Mouse (Mus musculus) small intestine, adult 2 months (tissue): ENCODE results near the gene Bhlha15. TPM values are rescaled to one million over a fixed set of nuclear protein-coding genes. Genes with fewer than 3 reads are reported as not detected.

Source experiments
- H3K27ac ChIP-seq: fragments of 200-500 bp; 2 replicates; pipeline ENCODE4 v1.5.1; 2012; ENCODE audit warnings: low read depth, low read length, control low read depth, inconsistent platforms; ENCODE audit not compliant: insufficient read depth
- H3K27me3 ChIP-seq: fragments of 200-500 bp; 2 replicates; pipeline ENCODE4 v1.6.1; 2012; ENCODE audit warnings: mild to moderate bottlenecking, moderate library complexity, low read length, inconsistent platforms; ENCODE audit not compliant: control insufficient read depth, insufficient read depth
- H3K36me3 ChIP-seq: fragments of 200-500 bp; 2 replicates; pipeline ENCODE4 v1.6.1; 2012; ENCODE audit warnings: mild to moderate bottlenecking, low read length, control low read depth, inconsistent platforms; ENCODE audit not compliant: control insufficient read depth, insufficient read depth
- H3K4me1 ChIP-seq: fragments of 200-500 bp; 2 replicates; pipeline ENCODE4 v1.6.1; 2012; ENCODE audit warnings: low read length, inconsistent platforms, mixed read lengths; ENCODE audit not compliant: control insufficient read depth, insufficient read depth, insufficient read length
- H3K4me3 ChIP-seq: fragments of 200-500 bp; 2 replicates; pipeline ENCODE4 v1.5.1; 2012; ENCODE audit warnings: low read depth, mild to moderate bottlenecking, control low read depth, inconsistent platforms, low read length, moderate library complexity
- CTCF ChIP-seq: fragments of 200-500 bp; IDR thresholded peaks from 2 replicates; pipeline ENCODE4 v1.5.1; 2012; ENCODE audit warnings: low read depth, mild to moderate bottlenecking, control low read depth, inconsistent platforms, low read length, moderate library complexity, mixed read lengths; ENCODE audit not compliant: insufficient replicate concordance, insufficient read length; ENCODE audit errors: extremely low read depth
- POLR2A ChIP-seq: fragments of 200-500 bp; IDR thresholded peaks from 2 replicates; pipeline ENCODE4 v1.6.1; 2012; ENCODE audit warnings: low read depth, mild to moderate bottlenecking, control low read depth, inconsistent platforms, low read length, moderate library complexity
- WGBS: fragments of 180-500 bp; shearing (Covaris S2); methylation state at CpG from one replicate; pipeline ENCODE4 v1.1.7; 2018; 5-methylcytosine and 5-hydroxymethylcytosine counted together
- polyA plus RNA-seq: library from polyadenylated mRNA; depleted of rRNA; stranded (reverse); fragments of >200 nt; gene quantifications from 2 replicates; pipeline ENCODE4 v1.2.3, GENCODE M21; 2012; rRNA removed

Gene Bhlha15
- polyA plus RNA-seq, 1 experiment: 10.9 TPM

DNA sequence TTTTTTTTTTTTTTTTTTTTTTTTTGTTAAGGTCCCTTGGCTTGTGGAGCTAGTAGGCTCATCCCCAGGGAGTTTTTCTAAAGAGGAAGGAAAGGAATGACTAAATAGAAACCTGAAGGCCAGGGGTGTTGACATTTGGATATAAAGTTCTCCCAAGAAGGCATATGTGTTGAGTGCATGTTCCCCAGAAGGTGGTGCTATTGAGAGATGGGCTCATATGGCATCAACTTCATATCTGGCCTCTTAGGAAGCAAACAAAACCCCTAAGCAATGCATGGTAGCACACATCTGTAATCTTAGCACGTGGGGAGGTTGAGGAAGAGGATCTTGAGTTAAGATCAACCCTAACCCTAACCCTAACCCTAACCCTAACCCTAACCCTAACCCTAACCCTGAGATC lies 41.3 kb downstream of the Bhlha15 start:
- H3K27me3 ChIP-seq: no peaks in the 10 kb centered on the region
- H3K27ac ChIP-seq: no peak overlapping the region
- no peaks in the 10 kb centered on the region for H3K36me3 ChIP-seq
- H3K4me3 ChIP-seq: no peak overlapping the region
- no peak for TF ChIP-seq CTCF
- TF ChIP-seq POLR2A: no peak
- H3K4me1 ChIP-seq: no peaks in the 10 kb centered on the region
- 54% methylated on average over 1 of the region's 1 CpGs for WGBS

DNA sequence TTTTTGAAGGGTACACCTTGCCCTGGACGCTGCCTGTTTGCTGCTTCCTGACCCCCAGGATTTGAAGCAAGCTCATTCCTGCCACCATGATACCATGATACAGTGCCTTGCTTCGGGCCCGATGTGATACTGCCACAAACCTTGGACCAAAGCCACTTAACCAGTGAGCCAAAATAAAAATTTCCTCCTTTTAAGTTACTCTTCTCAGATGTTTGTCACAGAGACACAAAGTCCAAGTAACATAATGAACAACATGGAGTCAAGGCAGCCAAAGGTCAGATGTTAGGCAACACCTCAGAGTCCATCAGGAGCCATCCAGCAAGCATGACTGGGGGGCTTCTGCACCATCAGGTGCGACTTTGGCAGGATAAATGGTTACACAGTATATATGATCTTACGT lies 42.4 kb downstream of the Bhlha15 start:
- no peaks in the 10 kb centered on the region for H3K36me3 ChIP-seq
- H3K4me1 ChIP-seq: no peaks in the 10 kb centered on the region
- H3K27me3 ChIP-seq: no peaks in the 10 kb centered on the region
- TF ChIP-seq POLR2A: no peak
- TF ChIP-seq CTCF: no peak
- no peak overlapping the region for H3K27ac ChIP-seq
- H3K4me3 ChIP-seq: no peak overlapping the region
- 74% methylated on average over 5 of the region's 5 CpGs for WGBS

DNA sequence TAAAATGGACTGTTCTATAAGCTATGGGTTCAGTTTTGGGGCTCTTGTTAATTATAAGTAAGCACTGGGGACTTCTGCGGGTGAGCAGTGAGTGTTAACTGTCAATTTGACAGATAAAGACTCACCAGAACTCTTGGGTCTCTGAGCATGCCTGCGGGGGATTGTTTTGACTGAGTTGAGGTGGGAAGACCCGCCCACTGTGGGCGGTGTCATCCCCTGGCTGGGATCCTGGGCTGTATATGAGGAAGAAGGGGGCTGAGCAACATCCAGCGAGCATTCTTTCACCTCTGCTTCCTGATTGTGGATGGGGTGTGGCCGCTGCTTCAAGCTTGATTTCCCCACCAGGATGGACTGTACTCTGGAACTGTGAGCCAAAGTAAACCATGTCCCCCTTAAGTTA lies 44.1 kb downstream of the Bhlha15 start:
- 74% methylated on average over 6 of the region's 6 CpGs for WGBS
- TF ChIP-seq POLR2A (no peak), CTCF (no peak)
- Histone ChIP-seq H3K4me3 (no peak overlapping the region), H3K36me3 (no peaks in the 10 kb centered on the region), H3K27ac (no peak overlapping the region), H3K27me3 (no peaks in the 10 kb centered on the region), H3K4me1 (no peaks in the 10 kb centered on the region)

DNA sequence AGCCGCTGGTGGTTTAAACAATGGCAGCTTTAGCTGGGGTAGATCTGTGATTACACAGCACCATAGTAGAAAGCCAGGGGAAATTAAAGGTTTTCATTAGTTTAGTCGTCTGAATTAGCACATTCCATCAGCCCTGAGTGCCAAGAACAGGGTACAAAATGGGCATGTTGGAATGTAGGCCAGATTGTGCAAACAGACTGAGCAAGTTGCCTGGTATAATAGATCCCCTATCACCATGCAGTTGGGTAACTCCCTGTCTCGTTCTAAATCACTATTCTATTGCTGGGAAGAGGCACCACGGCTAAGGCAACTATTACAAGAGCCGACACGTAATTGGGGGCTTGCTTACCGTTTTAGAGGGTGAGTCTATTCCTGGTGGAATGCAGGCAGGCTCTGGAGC lies 44.6 kb downstream of the Bhlha15 start:
- Histone ChIP-seq H3K4me1 (no peaks in the 10 kb centered on the region), H3K4me3 (no peak overlapping the region), H3K27me3 (no peaks in the 10 kb centered on the region), H3K27ac (no peak overlapping the region), H3K36me3 (no peaks in the 10 kb centered on the region)
- TF ChIP-seq CTCF: no peak
- TF ChIP-seq POLR2A: no peak
- WGBS: 86% methylated on average over 7 of the region's 7 CpGs

DNA sequence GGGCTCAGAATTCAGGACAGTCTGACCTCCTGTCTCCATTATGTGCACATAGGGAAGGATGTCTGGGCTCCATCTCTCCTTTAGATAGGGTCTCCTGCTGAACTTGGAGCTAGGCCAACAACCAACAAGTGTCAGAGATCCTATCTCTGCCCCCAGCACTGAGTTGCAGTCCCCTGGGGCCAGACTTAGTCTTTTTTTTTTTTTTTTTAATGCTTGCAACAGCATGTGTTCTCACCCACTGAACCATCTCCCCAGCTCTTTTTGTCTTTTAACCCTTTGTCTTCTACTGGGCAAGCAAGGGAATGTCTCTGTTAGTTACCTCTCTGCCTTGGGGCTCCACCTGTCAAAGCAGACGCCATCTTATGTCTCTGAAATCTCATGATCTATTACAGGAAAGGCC lies 48.9 kb downstream of the Bhlha15 start:
- TF ChIP-seq CTCF (no peak), POLR2A (no peak)
- Histone ChIP-seq H3K4me3 (no peak overlapping the region), H3K36me3 (no peaks in the 10 kb centered on the region), H3K27me3 (no peaks in the 10 kb centered on the region), H3K4me1 (no peaks in the 10 kb centered on the region), H3K27ac (no peak overlapping the region)
- WGBS: 85% methylated on average over 1 of the region's 1 CpGs

Other genes starting within 250 kb of the Bhlha15 start
- gene Ccz1, start 175.4 kb upstream of the Bhlha15 start, polyA plus RNA-seq: 1.7 and 4.0 TPM in 2 replicates
- 1.0 and 10.3 TPM in 2 replicates for gene Ocm, start 163.6 kb upstream of the Bhlha15 start, polyA plus RNA-seq
- 17.7 and 33.7 TPM in 2 replicates for gene Lmtk2, start 89.8 kb upstream of the Bhlha15 start, polyA plus RNA-seq
- 16.0 and 29.7 TPM in 2 replicates for gene Tecpr1, start 33.3 kb downstream of the Bhlha15 start, polyA plus RNA-seq
- 60.1 and 154 TPM in 2 replicates for gene Bri3, start 54.2 kb downstream of the Bhlha15 start, polyA plus RNA-seq
- 31.3 and 49.1 TPM in 2 replicates for gene Baiap2l1, start 167.8 kb downstream of the Bhlha15 start, polyA plus RNA-seq